Mouse (Mus musculus) c-Kit-positive CD71-positive TER-119-positive erythroid progenitor cells, embryonic 14.5 days (primary cell): ENCODE data around the gene Fcgr1.
"Not testable (repeated sequence)": the region's sequence is repeated elsewhere in the genome, so short reads cannot be mapped to it uniquely, and the experiment has no call there.

Experiments
- DNase-seq: peaks from one replicate; pipeline ENCODE4 v3.0.0-alpha.2; 2013; ENCODE audit warnings: low spot score

Fcgr1 gene

DNA sequence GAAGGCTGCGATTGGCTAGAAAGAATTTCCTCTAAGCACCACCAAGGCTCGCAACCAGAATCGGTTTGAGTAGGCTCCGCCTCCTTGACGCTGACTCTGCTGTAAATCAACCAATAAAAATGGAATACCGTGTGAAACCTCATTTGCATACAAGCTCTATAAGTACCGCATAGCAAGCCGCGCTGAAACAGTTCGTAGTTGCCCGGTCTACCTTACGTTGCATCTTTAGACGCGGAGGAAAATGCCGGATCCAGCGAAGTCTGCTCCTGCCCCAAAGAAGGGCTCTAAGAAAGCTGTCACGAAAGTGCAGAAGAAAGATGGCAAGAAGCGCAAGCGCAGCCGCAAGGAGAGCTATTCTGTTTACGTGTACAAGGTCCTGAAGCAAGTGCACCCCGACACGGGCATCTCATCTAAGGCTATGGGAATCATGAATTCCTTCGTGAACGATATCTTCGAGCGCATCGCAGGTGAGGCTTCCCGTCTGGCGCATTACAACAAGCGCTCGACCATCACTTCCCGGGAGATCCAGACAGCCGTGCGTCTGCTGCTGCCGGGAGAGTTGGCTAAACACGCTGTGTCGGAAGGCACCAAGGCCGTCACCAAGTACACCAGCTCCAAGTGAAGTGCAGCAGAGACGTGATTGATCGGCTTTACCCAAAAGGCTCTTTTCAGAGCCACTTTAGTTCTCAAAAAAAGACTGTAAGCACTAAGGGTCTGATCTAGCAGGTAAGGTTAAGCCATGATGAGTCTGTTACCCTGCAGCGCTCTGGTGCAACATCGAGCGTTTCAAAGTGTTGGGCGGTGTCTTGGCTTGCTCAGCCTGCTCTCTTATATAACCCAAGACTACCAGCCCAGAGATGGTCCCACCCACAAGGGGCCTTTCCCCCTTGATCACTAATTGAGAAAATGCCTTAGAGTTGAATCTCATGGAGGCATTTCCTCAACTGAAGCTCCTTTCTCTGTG, 24.0 kb downstream of the Fcgr1 start, which contains the start of gene Hist2h2bb:
Gene Hist2h2bb, plus strand, starts transcription at position 242 of the 964 bp plus-strand sequence.
- DNase-seq = peak; percentile 98

DNA sequence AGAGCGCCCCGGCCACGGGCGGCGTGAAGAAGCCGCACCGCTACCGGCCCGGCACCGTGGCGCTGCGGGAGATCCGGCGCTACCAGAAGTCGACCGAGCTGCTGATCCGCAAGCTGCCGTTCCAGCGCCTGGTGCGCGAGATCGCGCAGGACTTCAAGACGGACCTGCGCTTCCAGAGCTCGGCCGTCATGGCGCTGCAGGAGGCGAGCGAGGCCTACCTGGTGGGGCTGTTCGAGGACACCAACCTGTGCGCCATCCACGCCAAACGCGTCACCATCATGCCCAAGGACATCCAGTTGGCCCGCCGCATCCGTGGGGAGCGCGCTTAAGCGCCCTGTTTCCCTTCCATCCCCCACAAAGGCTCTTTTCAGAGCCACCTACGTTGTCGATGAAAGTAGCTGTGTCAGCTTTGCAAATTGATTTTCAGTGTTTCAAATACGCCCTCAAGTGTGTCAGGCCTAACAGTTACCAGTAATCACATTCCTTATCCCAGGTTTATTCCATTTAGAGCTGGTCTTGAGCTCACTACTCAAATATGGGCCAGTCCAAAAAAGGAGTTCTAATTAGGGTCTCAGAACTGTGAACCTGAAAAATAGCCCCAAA, 24.9 kb downstream of the Fcgr1 start:
- not testable (repeated sequence) for DNase-seq

DNA sequence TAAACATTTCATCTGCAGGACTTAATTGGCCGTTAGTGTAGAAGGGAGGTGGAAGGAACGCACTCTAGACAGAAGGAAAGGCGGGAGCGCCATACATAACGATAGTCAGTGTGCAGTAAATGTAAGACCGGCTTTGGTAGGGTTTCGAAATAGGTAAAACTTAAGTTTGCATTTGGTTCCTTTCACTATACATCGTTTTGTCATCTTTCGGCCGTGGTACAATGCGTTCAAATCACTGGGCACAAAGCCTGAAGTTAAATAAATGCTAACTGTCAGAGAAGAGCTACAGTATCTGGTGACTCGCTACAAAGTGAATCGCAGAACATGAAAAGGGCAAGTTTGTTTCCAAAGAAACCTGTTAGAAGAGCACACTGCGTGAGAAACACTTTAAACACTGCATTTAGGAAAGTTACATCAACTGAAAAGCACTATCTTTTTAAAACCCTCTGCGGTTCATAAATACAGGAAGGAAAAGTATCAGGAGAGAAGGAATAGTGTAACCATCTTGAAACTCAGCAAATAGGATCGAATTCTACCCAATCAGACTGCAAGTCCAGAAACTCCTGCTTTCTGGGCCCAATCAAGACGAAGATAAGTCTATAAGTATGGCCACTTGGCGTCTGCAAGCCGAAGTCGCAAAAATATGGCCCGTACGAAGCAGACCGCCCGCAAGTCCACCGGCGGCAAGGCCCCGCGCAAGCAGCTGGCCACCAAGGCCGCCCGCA, 25.6 kb downstream of the Fcgr1 start, which contains the start of gene Hist2h3b:
Gene Hist2h3b, plus strand, starts transcription at position 604 of the 725 bp plus-strand sequence.
- peak; percentile 82 for DNase-seq

DNA sequence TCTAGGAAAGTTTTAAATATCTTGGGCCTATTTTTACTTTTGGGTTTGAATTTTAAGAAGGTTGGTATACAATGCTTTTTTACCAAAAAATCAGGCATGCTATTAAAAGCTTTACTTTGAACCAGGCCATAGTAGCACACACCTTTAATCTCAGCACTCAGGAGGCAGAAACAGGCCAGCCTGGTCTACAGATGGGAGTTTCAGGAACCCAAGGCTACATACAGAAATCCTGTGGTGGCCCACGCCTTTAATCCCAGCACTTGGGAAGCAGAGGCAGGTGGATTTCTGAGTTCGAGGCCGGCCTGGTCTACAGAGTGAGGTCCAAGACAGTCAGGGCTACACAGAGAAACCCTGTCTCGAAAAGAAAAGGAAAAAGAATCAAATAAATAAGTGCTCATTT, 26.2 kb downstream of the Fcgr1 start:
- DNase-seq = no peak

DNA sequence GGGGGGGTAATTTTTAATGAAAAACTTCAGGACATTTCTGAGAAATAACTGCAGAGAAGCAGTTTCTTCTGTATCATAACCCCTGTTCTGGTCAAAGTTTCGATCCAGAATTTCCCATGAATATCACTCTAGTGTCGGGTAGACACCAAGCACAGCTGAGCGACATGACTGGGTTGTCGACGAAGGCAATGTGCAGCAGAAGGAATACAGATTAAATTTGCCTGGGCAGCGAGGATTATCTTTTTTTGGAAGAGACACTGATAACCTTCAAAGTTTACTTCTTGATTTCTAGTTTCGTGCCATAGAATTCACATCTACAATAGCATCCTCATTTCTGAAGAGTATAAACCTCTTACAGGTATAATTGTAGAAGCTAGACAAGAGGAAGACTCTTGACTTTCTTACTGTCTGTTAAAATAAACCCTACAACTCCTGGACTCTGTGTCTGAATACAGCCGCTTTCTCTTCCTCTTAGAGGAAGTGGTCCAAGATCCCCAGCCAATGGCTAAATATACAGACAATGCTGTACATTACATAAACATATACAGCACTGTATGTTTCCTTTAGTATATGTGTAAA, 27.5 kb downstream of the Fcgr1 start:
- peak; percentile 42 for DNase-seq

DNA sequence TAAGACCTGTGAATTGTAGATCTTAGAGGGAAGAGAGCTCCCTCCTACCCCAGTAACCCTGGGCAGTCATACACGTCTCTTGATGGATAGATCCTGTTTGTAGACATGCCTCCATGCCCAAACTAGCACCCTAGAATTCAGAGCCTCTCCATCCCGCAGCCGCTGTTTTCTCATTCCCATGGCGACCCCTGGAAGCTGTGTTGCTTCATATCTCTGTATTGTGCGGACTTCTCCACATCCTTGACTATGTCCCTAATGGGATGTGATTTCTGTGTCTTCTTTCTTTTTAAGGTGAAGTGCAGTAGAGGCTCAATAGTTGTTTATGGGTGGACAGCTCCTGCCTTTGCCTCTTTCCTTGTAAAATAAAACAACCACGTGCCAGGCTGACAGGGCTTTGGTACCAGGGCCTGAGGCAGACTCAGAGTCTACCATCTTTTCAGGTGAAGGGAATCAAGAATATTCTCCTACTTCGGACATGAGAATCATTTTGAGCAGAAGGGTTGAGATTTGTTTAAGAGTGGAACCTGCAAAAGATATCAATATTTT, 29.3 kb downstream of the Fcgr1 start:
- DNase-seq = no peak

DNA sequence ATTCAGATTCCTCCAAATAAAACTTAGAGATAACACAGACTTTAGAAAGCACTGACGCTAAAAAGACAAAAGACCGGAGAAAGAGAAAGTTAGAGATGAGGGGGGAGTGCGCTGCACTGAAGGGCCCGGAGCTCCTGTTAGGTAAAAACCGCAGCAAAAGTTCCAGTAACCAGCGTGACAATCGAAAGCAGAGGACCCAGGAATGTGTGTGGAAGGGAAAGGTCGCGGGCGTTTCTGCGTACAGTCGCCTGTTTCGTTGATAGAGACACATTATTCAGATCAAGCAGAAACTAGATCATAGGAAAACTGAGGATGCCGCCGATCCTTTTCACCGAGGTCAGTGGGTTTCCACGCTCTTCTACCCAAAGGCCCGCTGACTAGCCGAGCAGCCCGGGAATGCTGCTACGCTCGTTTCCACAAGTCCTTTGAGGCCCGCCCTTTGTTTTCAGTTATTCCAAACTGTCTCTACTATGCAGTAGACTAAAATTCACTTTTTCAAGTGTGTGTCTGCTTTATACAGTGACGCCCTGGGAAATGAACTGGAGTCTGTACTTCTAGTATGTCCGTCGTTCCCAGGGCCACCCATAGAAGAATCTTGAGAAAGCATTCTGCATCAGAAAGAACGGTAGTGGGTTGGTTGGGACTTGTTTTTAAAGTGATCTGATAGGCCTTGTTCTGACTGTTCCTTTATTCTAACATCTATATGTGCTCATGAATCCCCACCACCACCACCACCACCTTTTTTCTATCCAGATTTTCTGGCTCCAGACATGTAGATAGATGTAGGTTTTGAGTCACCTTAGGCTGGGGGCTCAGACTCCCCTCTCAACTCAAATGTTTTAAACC, 30.0 kb downstream of the Fcgr1 start:
- peak; percentile 59 for DNase-seq

DNA sequence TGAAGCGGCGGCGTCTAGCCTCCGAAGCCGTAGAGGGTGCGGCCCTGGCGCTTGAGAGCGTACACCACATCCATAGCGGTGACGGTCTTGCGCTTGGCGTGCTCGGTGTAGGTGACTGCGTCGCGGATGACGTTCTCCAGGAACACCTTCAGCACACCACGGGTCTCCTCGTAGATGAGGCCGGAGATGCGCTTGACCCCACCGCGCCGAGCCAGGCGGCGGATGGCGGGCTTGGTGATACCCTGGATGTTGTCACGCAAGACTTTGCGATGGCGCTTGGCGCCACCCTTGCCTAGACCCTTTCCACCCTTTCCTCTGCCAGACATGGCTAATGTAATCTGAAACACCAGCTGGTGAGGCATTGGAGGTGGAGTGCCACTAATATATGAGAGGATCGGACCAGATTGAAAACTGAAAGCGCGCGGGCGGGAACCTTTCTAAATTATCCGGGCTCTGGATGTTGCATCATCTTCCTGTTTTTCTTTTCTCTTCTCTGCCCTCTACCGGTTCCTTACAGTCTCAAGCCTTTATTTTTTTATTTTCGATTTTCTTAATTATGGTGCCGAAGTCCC, 30.7 kb downstream of the Fcgr1 start, which contains the start of gene Hist2h4:
Gene Hist2h4, minus strand, starts transcription at position 333 of the 572 bp plus-strand sequence.
- DNase-seq = peak; percentile 98

DNA sequence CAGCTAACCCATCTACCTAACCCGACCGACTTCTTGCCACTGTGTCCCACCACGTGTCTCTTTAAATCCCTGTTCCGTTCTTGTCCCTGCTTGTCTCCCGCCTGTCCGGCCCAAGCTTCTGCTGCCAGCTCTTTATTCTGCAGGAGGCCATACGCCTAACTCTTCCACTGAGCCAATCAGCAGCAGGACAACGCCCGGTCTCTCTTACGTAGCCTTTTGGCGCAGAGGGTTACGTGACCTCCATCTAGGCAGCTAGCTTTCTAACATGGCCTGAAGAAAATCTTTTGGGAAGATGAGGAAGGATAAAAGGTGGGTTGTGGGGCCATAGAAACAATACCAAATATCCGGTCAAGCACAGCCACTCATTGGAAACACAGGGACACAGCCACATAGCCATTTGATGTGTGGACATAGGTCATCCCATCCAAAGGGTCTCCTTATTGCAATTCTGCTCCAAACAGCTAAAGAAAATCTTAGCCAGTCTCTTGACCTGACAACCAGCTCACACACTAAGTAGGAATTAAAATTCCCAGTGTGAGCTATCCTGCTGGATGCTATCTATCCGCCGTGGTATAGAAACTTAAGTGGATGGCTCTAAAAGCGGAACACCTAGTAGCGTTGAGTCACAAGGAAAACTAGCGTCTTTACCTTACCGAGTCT, 31.4 kb downstream of the Fcgr1 start:
- peak; percentile 87 for DNase-seq

DNA sequence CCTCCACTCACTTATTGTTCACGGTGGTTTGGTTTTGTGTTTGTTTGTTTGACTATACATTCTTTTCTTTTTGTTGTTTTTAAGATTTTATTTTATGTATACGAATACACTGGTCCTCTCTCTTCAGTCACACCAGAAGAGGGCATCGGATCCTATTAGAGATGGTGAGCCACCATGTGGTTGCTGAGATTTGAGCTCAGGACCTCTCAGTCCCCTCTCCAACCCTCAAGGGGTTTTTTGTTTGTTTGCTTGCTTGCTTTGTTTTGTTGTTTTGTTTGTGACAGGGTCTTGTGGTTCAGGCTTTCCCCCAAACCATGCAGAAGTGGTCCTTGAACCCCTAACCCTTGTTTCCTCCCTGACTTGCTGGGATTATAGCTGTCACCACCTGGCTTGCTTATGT, 32.1 kb downstream of the Fcgr1 start:
- no peak for DNase-seq

DNA sequence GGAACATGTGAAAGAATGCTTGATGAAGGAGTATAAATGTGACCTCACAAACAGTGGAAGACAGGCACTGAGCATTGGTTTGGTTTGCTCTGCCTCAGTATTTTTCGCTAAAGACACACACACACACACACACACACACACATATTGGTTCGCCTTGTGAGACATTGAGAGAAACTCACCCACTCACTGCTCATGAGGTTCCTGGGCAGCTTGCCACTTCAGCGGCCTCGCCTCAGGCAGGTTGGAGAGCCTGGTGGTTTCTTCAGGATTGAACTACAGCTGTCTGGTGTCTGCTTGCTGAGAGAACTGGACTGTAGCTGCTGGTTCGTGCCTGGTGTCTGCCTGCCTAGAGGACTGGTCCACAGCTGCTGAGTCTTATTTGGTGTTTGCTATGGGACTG, 33.5 kb downstream of the Fcgr1 start:
- no peak for DNase-seq

DNA sequence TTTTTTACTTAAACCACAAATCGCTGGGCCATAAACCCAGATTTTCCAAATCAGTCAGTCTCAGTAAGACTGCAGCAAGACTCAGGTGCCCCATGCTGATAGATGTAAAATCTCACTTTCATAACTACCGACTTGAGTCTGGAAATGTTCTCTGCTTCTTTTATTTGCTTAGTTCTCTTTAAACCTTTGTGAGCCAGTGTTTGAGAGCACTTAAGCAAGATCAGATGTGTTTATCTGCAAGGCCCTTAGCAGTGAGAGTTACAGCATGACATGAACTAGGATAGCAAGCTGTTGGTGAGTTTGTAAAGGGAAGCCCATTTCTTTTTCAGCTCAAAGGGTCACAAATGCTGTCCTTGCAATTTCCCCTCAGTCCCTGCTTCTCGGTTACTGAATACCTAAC, 36.6 kb downstream of the Fcgr1 start:
- DNase-seq = no peak

DNA sequence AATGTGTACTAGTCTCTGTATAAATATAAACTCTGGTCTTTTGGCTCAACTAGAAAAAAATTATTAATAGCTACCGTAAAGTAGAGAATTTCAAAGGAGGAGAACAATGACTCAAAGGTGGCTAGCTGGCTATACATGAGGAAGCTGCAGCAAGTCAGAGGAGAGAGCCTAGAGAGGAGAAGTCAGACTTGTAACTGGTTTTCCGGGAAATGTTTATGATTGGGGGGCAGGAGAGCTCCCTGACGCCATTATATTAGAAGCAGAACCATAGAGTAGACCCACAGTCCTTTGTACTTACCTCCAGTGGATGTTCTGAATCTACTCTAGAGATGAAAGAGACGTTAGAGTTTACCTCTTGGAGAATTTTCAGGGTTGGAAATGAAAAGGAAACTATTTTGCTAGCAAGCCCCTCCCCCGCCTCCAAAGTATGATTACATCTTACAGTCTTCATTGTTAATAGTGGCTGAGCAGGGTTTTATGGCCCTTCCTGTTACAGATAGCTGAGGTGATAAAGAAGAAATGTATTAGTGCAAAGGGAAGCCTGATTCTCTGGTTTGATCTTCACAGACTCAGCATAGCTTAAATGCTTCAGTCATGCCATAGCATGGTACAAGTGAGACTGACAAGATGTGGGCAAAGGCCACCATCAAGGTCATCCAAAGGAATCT, 37.7 kb downstream of the Fcgr1 start:
- no peak for DNase-seq

DNA sequence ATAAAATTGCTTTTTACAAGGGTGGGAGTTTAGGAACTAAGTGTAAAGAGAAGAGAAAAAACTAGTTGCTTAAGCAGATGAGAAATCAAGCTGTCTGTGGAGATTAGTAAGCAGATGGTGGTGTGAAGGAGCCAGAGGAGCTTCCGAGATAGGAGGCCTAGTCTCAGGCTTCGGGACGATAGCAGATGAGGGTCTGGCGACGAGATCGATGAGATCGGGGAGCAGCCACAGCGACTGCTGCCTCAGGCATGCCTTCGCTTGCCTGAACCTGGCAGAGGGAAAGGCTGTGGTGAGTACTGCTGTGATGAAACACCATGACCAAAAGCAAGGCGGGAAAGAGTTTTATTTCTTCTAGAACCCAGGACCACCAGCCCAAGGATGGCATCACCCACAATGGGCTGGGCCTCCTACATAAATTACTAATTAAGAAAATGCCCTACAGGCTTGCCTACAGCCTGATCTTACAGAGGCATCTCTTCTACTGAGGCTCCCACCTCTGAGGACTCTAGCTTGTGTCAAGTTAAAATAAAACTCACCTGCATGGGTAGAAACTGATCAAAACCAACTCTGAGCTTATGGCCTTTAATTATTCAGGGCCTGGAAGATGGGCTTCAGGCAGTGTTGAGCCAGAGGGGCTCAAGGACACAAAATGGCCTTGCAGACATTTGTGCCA, 39.0 kb downstream of the Fcgr1 start:
- peak; percentile 71 for DNase-seq

DNA sequence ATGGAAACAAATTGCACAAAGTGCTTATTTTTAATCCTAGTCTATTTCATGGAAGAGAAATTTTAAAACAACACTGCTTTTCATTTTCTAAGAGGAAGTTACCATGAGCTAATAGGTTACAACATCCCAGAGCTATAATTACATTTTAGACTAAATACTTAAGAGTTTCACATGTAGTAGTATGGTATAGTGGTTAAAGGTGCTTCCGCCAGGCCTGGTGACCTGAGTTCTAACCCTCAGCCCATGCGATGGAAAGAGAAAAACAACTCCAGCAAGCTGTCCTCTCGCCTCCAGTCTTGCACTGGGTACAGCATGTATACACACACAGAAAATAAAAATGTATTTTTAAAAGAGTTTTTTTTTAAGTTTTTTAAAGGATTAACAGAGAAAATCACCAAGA, 42.0 kb downstream of the Fcgr1 start:
- no peak for DNase-seq

DNA sequence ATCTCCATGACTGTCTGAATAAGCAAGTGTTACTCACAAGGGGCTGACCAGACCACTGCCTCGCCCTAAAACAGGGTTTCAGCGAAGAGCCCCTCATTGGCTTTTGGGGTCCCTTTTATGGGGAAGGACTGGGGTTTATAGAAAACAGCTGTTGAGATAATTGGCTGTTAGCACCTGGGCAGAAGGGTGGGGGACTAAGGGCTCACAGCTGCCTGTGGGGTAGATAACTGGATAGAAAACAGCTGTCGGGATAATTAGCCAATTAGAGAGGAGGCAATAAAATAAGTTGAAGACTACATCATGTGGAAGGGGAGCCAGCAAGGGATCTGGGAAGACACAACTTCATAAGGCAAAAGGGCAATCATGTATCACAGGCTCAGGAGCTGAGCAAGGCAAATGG, 42.9 kb downstream of the Fcgr1 start:
- no peak for DNase-seq

DNA sequence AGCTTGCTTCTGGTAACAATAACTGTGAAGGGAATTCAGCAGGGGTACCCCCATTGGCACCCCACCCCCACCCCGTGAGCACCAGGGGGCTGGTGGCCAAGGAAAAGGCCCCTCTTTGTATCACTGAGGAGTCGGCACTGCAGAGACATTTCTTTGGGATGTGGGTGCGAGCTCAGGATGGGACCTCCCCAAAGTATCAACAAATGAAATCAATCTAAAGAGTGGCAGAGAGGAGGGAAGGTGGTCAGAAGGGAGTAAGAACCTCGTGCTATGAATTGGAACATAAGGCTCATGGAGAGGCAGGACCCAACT, 44.8 kb downstream of the Fcgr1 start:
- DNase-seq = no peak

DNA sequence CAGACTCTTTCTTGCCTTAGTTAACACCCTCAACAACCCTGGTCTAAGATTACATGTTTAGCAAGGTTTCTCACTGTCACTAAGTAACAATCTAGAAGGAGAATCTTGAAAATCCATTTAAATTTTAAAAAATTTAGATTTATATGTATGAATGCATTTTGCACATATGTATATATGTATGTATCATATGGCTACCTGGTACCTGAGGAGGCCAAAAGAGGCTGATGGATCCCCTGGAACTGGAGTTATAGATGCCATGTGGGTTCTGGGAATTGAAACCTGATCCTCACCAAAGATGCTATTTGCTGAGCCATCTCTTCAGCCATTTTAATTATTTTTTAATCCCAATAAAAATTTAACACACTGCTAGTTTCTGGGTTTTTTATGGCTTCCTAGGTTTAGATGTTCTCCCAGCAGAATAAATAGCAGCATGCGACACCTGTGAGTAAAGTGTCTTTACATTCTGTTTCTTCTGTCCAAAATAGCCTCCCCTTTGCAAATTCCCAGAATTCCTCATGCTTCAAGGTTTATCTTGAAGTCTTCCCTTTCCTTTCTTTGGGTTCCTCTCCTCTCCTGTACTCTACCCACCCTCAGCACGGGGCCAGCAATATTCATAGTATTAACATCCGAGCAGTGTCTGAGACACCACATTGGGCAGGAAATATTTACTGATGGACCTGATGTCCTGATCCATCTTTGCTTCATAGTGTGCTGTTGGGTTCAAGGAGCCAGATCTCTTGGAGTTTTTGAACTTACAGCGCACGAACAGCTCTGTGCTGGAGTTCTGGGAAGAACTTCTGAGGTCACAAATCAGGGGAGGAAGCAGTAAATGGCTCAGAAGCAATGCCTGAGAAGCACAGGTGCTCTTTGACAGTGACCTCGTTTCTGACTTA, 45.4 kb downstream of the Fcgr1 start:
- DNase-seq = peak; percentile 59
